Mouse (Mus musculus): Measurements from ENCODE around the gene Ttll5.
A peak's percentile ranks its signal among the peaks of the same experiment; 100 is the strongest.

Gene Ttll5

GRCm38 (mm10) chr12:86097781-86098180, 273.3 kb downstream of the Ttll5 start:
- DNase-seq (ENCODE audit: low spot score): no peak

DNA sequence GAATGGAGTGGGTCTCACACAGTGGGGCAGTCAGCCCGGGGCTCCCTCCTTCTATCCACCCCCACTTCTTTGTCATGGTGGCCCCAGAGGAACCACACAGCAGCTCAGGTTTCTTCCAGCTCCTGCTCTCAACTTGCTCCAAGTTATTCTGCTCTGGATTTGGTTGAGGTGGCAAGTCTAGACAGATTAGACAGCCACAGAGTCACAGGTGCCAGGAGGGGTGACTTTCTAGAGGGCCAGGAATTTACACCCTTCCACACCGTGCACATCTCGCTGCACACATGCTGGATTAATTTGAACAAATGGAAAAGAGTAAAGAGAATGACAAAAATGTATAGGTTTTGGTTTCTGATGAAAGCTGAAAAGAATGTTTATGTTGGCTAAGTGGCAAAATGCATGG, 276.3 kb downstream of the Ttll5 start:
- no peak for DNase-seq (ENCODE audit: low spot score)

DNA sequence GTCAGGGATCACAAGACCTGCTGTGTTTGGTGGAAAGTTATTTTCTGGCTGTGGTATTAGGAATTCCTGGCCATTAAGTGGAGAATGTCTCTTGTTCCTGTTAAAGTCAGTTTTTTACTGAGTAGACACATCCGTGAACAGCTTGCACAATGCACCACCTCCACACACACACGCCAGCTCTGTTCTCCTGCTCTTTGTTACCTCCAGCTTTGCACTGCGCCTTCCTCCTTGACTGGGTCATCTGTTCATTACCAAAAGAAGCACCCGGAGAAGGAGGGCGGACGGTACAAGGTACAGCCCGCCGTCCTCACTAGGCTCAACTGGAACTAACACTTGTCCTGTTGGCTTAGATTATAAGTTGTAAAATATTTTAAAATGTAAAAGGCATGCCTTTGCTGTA, 278.2 kb downstream of the Ttll5 start:
- no peak for DNase-seq (ENCODE audit: low spot score)

GRCm38 (mm10) chr12:86103391-86103790, 278.9 kb downstream of the Ttll5 start:
- no peak for DNase-seq (ENCODE audit: low spot score)

- no peak for DNase-seq (ENCODE audit: low spot score)
These were observed 279.4 kb downstream of the Ttll5 start for GRCm38 (mm10) chr12:86103852-86104251.

DNA sequence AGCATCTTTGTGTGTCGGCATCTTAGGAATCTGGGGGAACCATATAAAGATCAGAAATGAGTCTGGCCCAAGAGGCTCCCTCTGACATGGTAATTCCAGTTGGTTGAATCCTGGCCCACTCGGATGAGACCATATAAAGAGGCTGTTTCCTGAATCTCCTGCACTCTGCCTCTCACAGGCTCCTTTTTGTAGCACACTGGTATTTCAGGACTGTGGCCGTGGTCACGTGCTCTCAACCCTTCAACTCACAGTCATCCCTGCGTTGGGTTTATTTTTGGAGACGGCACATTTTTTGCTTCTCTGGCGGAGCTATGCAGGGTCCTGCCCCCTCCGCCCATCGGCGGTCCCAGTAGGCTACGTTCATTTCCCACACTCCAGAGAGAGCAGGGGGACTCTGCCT, 279.8 kb downstream of the Ttll5 start:
- DNase-seq (ENCODE audit: low spot score): no peak

DNA sequence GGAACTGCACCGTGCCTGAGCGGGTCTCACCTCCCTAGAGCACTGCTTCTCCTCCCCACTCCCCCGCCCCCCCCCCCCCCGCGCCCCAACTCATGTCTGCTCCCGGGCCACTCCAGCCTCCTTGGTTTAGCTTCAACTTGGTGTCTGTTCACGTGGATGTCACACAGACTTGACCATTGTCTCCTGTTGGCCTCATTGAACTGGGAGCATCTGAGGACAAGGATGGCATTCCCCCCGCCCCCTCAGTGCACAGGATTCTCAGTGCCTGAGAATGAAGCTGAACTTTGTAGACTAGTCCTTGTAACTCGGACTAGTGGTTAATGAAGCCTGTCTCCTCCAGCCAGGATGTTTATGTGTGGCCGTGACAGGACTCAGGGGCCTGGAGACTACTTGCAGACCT, 281.1 kb downstream of the Ttll5 start:
- DNase-seq (ENCODE audit: low spot score): no peak

GRCm38 (mm10) chr12:86106086-86106485, 281.6 kb downstream of the Ttll5 start:
- DNase-seq (ENCODE audit: low spot score): no peak

DNA sequence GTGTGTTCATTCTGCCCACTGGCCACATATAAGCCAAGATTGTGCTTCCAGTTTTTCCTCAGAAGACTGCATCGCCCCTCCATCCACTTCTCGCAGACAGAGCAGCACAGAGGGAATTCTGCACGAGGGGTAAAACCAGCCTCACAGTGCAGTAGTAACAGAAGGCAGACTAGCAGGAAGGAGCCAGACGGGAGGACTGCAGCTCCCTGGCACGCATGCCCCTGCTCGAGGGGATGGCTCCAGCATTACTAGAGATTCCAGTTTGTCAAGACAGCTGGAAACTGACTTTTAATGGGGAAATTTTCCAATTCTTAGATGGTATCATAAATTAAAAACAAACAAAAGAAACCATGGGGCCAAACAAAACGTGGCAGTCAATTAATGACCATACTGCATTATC, 283.2 kb downstream of the Ttll5 start:
- DNase-seq (ENCODE audit: low spot score): no peak

- no peak for DNase-seq (ENCODE audit: low spot score)
These were observed 285.1 kb downstream of the Ttll5 start for GRCm38 (mm10) chr12:86109531-86109930.

GRCm38 (mm10) chr12:86110637-86111036, 286.2 kb downstream of the Ttll5 start:
- DNase-seq (ENCODE audit: low spot score): peak; percentile 46
